Mouse (Mus musculus) spleen, postnatal 14 days (tissue): ENCODE measurements around the gene Lamp3.
"Not testable (repeated sequence)": the region's sequence is repeated elsewhere in the genome, so short reads cannot be mapped to it uniquely, and the experiment has no call there.

Experiments used
- DNase-seq, 2 experiments: peaks; one replicate each; pipeline ENCODE4 v3.0.0; 2021 to 2022; ENCODE audit warnings: low spot score in 2 of 2

Lamp3 gene

DNA sequence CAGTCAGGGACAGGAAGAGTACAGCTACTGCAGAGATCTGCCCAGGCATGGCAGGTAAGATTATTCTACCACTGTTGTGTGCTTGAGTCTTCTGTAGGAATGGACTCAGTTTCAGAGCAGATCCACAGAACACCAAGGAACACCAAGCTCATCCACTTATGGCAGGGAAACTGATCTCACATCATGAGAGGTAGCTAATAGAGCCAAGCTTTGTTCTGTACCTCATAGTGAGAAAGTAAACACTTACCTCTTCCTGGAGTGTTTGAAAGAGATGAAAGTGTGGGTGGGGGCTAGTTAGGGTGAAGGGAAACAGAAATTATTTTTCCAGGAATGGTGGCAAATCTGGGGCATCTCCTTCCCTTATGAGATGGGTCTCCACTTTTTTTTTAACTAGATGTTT lies at the start of gene Lamp3:
Lamp3 (minus strand) TSS at position 160 of the 400 bp plus-strand sequence.
- no peak for DNase-seq

DNA sequence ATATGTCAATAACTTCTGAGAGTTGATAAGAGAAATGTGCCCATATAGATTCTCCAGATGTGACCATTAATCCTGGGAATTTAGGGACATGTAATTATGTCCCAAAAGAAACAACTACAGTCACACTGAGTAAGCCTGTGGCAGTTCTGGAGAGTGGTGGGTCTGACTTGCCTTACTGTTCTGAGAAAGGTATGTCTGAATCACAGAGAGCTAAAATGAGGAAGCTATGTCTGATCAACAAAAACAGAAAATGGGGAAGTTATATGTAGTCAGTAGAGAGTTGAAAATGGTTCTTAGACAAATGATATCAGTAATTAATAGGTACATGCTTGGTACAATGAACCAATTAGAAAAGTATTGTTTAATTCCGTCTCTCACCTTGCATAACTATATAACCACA lies 26.7 kb upstream of the Lamp3 start:
- DNase-seq = no peak

DNA sequence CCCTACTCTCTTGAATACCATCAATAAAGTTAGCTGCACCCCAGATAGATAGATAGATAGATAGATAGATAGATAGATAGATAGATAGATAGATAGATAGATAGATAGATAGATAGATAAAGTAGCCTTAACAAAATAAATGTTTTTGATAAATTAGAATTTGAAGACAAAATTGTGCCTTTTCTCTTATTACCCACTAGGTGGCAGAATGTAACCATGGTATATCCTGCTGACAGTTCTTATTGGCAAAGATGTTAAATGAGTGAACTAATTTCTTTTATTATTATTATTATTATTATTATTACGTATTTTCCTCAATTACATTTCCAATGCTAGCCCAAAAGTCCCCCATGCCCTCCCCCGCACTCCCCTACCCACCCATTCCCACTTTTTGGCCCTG lies 18.0 kb upstream of the Lamp3 start:
- DNase-seq = not testable (repeated sequence)

DNA sequence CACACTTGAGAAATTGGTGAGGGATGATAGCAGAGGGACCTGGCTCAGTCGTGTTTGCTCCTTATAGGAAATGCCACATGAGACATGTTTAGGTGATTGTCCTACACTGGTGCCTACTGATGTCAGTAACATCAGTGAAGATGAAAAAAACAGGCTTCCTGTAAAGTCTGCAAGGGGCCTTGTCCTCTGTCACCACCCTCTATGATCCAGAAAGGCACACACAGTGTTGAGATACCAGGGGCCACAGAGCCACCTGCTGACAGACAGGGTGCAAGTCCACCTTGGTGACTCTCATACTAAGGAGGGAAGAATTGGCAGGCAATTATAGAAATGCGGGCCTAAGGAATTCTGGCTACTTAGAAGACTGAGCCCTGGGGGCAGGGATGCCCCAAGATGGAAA lies 14.8 kb upstream of the Lamp3 start:
- no peak for DNase-seq

DNA sequence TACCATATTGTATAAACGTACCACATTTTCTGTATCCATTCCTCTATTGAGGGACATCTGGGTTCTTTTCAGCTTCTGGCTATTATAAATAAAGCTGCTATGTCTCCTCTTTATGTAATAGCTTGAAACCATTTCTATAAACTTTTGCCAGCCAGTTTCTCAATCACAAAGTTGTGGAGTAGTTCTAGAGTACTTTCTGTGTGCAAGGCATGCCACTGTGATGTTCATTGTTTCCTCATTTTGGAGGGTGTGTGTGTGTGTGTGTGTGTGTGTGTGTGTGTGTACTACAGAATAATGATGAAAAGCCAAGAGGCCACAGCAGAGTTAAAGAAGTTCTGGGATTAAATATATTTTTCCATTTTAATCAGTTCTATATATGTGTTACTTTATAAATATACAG lies 1.2 kb upstream of the Lamp3 start:
- DNase-seq = no peak

DNA sequence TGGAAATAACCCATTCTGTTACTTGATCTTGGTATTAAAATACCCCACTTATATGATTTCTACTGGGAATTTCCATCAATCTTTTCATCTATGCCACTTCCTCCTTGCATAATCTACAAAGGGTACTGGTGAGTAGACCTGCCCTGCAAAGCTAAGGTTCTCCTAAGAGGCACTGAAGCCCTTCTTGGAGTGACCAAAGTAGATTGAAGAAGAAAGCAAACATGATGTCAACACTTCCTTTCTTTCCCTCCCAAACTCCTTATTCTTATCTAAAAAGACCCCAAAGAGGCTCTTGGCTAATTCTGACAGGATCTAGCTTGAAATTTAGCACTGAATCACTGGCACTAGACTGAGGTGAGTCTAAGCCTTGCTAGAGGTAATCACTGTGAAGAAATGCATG lies 7.0 kb downstream of the Lamp3 start:
- no peak for DNase-seq

DNA sequence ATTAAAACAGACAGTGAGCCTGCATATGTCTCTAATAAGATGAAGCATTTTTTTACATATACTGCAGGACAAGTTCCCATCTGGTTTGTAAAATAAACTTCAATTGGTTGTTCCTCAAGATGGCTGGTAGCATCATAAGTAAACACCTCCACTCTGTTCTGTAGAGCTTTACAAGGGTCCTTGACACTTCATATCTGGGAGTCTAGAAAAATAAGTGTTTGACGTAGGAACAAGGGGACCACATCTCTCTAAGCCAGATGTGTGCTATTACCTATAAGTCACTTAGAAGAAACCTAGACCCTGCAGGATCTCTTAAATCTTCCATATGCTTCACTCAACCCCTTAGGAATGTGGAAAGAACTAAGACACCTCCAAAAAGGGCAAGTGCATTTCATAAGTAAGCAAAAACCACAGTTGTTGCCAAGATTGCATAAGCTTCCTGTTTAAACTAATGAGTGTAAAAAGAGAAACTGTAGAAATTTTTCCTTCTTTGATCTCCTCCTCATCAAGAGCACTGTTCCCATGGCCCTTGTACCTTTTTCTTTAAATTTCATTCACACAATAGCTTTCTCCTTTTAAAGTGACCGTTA lies 35.3 kb downstream of the Lamp3 start:
- DNase-seq = no peak

DNA sequence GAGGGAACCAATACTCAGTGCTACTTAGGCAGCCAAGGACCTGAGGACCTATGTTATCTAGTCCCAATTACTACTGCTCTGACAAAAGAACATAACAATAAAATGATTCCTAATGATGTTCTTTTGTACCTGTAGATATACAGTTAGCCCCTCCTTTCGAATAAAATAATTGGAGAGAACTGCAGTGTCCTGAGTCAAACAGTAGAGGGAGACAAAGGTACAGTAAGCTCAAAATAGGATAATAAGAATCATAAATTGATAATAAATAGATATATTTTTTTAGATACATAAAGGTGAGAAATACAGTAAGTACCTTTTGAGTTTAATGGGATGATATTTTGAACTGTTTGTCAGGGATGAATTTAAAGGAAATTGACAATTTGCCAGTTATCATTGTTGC lies 39.9 kb downstream of the Lamp3 start:
- no peak for DNase-seq

DNA sequence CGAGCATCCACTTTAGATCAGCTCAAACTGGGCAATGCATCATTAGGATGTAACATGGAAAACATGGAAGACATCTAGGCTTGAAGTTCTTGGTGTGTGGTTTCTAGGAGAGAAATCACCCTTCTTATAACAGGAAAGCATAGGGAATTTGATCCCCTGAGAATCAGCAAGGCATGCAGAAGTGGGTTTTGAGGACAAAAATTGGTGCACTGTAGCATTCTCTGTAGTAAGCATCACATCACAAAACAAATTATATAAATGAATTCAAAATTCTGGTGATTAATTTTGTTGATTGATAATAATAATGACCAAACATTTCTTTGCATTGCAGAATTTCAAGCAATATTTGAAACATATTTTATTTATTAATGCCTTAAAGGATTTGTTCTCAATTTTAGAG lies 76.4 kb downstream of the Lamp3 start, which contains the start of gene Olfr171:
Olfr171 (minus strand) TSS at position 101 of the 400 bp plus-strand sequence.
- no peak for DNase-seq

DNA sequence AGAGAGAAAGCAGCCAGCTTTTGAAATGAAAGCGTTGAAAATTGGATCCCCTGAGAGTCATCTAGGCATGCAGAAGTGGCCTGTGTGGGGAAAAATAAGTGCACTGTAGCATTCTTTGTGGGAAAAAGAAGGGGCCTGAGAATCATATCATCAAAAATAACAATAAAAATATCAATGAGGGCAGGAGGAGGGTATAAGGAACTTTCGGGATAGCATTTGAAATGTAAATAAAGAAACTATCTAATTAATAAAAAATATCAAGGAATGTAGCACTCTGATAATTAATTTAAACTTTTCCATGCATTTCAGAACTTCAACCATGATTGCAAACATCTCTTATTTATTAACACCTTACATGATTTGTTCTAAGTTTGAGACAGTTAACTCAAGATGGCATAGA lies 94.4 kb downstream of the Lamp3 start, which contains the start of gene Olfr170:
Olfr170 (minus strand) TSS at position 101 of the 400 bp plus-strand sequence.
- DNase-seq = not testable (repeated sequence)
